Mouse (Mus musculus) left cerebral cortex, postnatal 4 days (tissue): ENCODE measurements around the gene Clns1a. TPM values are rescaled to one million over a fixed set of nuclear protein-coding genes. Genes with fewer than 3 reads are reported as not detected.
A peak's percentile ranks its signal among the peaks of the same experiment; 100 is the strongest.

Experiments used
- DNase-seq: peaks from one replicate; pipeline ENCODE4 v3.0.0-alpha.2; 2022
- intact Hi-C: fragments of 180-260 bp; cut with DNase I; formaldehyde crosslinking; loops from one replicate; pipeline ENCODE4 v1.15.1; 2025
- total RNA-seq, 2 experiments: library from RNA; stranded (reverse); gene quantifications; 2 replicates each; pipeline ENCODE4 v1.2.3; 2021

Gene Clns1a
- total RNA-seq, 2 experiments from 2014 or later = 80.1 to 81.3 TPM

DNA sequence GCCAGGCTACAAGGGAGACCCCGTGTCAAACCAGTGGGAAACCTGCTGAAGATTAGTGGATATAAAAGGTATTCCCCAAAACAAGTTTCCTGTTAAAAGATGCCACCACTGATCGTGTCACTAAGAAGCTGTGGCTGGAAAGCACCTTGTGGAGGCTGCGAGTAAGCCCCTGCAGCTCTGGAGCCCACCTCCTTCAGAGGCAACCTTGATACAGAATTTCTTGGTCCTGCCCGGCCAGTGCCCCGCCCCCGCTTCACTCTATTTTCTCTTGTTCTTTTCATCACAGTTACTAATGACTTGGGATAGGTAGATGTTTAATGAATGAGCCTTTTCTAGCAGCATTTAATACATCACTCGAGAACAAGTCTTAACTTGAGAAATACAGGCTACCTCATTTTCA is 29.6 kb downstream of the Clns1a start:
- intact Hi-C loops = no loop called here
- DNase-seq = no peak

DNA sequence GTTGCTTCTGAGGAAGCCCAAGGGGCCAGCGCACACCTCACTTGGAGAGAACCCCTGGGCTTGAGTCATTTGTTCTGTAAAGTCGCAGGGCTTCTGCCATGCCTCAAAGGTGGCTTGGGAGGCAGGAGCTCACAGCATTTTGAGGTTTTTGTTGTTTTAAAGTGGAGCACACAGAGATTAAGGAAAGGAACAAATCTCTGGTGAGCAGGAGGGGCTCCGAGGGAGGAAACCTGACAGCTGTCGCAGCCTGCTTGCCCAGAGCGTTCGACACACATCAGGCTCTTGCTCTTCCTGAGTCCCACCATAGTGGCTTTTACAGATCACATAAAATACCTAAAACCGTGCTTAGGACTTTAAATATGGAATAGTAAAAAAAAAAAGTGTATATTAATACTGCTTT is 30.3 kb downstream of the Clns1a start:
- intact Hi-C loops = no loop called here
- no peak for DNase-seq

DNA sequence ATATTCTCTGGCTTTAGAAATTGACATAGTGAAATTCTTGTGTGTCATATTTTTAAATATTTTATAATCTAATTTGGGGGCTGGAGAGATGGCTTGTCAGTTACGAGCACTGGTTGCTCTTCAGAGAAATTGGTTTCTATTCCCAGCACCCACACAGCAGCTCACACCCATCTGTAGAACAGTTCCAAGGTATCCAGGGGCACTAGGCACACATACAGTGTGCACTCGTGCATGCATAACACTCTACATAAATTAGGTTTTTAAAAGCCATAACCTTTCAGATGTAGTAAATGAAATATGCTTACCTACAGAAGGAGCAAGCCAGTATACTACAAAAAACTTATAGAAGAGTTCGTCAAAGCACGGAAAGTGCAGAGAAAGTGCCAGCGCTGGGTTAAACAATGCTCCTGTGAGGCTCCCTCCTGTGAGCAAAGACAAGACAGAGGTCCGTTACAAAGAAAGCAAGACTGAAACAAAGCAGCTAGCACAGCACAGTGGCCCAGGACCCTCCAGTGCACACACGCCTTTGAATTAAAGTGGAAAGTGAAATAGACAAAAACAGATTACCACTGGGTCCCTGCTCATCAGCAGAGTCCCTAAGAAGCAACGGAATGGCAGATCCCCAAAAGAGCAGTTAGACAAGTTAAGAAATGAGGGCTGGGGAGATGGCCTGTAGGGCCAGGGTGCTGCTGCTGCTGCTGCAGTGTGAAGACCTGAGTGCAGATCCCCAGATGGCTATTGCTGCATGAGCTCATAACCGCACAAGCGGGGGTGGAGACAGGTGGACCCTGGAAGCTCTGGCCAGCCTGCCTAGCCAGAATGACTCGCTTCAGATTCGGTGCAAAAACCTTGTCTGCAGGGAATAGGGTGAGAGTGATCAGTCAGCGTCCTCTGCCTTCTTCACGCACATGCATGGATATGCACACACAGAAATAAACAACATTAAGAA is 32.5 kb downstream of the Clns1a start:
- intact Hi-C loops = no loop called here
- no peak for DNase-seq

GRCm38 (mm10) chr7:97730427-97730826 is 34.0 kb downstream of the Clns1a start:
- DNase-seq = no peak
- intact Hi-C loops = no loop called here

DNA sequence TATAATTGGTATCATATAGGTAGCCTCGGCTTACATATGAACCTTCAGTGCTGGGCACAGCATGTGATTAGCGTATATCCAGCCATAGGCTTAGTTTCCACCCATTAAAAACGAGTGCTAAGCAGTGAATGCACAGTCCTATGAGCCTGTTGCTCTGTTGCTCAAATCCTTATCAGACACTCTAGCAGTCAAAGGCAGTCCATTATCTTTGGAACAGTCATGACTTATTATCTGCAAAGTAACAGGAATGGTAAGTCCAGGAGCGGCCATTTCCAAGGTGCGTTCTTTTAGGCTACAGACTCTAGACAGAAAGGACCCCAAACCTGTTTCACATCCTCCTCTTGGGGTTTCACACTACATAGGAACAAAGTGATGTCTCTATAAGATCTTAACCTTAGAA is 37.2 kb downstream of the Clns1a start:
- intact Hi-C loops = no loop called here

GRCm38 (mm10) chr7:97735021-97735420 is 38.6 kb downstream of the Clns1a start:
- intact Hi-C loops = no loop called here
- no peak for DNase-seq

More for the DNA sequence above, 37.2 kb downstream of the Clns1a start:
- no peak for DNase-seq

DNA sequence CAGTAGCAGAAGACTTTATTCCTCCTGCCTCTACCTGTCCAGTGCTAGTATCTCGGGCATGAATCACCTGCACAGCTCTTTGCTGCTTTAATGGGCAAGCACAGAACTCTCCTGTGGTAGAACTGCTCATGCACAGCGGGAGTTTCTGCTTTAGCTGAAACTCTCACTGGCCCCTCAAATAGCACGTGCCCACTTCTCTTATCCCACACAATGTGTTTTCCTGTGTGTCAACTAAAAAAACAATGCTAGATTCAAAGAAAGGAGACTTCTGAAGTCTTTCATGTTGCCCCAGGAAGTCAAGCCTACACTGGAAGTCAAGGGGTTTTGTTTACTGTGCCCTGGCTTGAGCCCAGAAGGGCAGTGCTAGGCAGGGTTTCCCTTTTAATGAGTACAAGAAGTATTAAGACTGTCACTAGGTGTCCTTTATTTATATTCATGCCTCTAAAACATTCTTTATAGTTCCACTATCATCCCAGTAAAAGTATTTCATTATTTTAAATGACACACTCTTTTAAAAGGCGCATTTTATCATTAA is 39.5 kb downstream of the Clns1a start:
- intact Hi-C loops = no loop called here
- no peak for DNase-seq

DNA sequence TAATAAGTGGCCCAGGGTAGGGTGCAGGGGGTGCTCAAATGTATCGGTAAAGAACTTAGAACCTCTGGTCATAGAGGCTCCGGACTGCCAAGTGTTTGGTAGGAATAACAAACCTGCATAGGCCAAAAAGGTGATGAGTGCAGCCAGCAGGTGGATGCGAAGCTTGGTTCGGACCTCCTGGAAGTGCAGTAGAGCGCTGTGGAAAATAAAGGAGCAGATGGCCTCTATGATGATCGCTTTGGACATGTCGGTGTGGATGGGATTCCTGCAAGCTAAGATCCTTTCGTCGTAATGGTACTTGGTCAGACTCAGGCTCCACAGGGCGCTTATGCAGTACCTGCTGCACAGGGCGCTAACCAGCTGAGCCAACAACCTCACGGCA is 40.8 kb downstream of the Clns1a start:
- intact Hi-C loops = no loop called here
- DNase-seq = no peak

DNA sequence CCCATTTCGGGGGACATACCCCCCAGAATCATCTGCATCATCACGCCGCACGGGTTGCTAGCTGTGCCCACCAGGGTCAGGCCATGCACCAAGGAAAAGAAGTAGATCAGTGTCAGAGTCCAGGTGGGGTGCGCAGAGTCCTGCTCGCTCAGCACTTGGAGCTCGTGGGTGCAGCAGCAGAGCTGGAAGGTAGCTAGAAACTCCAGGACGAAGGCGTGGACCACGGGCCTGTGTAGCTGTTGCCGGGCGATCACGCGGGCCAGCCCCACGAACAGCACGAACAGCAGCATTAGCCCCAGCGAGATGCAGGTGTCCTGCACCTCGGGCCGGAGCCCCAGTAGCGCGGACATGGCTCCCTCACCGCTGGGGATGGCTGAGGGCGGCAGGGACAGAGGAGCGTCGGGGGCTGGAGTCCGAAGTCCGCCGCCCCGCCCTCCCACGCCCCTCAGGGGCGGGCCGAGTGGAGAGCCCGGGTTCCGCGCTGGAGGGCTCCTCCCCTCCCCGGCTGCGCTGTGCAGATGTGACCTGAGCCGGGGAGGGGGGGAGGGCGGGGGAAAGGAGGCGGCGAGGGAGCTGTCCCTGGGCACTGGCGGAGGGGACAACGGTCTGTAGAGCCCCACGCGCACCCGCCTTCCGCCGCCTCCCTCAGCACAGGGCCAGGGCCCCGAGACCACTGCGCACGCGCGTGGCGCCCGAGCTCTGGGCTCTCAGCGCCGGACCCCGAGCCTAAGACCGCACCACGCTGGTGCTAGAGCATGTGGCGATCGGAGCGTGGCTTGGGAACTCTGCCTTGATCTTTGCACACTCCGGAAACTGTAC is 41.4 kb downstream of the Clns1a start, which contains the start of gene Aqp11:
Gene Aqp11 (minus strand): TSS at position 652 of the 819 bp plus-strand sequence.
- intact Hi-C loops = no loop called here
- peak; percentile 82 for DNase-seq

DNA sequence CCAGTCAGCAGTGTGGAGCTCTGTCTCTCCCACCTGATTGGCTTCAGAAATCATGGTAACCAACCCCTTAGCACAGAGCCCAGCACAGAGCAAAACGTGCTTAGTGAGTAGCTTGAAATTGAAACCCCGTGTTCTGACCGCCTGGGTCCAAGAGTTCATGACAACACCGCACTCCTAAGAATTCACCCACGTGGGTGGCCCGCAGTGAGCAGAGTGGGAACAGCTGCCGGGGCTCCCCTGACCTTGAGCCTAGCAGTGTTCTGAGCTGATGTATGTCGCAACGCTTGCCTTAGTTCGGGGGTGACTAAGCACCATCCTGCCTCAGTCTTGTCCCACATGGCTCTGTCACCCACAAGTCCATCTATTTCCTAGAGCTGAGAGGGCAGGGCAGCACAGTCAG is 44.5 kb downstream of the Clns1a start:
- intact Hi-C loops = loop anchor here (10.0 kb wide), 1 partner anchor 384 kb away; no protein-coding TSS in a partner anchor
- DNase-seq = no peak

- no peak for DNase-seq
- intact Hi-C loops = loop anchor here (10.0 kb wide), 1 partner anchor 383 kb away; no protein-coding TSS in a partner anchor
Observed at GRCm38 (mm10) chr7:97741756-97742291, 45.4 kb downstream of the Clns1a start.

GRCm38 (mm10) chr7:97745299-97745698 is 48.9 kb downstream of the Clns1a start:
- intact Hi-C loops = loop anchor here (10.0 kb wide), 1 partner anchor 380 kb away; no protein-coding TSS in a partner anchor

DNA sequence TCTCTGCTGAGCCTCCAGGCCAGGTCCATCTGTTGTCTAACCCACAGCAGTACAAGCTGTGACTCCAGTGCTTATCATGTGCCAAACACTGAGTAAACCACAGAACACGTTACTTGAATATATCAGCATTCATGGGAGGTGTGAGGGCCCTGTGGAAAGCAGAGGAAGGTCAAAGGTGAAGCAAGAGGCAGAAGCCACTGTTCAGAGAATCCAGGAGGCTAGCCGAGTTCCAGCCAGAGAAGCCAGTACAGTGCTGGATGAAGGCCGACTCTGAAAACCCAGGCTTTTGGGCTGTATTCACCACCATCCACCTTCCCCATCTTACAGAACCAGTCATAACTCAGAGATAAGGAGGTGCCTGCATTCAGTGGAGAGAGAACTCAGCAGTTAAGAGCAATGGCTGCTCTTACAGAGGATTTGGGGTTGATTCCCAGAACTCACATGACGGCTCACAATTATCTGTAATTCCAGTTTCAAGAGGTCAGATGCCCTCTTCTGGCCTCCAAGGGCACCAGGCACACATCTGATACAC is 50.8 kb downstream of the Clns1a start:
- DNase-seq = no peak
- intact Hi-C loops = loop anchor here (10.0 kb wide), 1 partner anchor 378 kb away; no protein-coding TSS in a partner anchor

More at GRCm38 (mm10) chr7:97745299-97745698, 48.9 kb downstream of the Clns1a start:
- DNase-seq = peak; percentile 62

DNA sequence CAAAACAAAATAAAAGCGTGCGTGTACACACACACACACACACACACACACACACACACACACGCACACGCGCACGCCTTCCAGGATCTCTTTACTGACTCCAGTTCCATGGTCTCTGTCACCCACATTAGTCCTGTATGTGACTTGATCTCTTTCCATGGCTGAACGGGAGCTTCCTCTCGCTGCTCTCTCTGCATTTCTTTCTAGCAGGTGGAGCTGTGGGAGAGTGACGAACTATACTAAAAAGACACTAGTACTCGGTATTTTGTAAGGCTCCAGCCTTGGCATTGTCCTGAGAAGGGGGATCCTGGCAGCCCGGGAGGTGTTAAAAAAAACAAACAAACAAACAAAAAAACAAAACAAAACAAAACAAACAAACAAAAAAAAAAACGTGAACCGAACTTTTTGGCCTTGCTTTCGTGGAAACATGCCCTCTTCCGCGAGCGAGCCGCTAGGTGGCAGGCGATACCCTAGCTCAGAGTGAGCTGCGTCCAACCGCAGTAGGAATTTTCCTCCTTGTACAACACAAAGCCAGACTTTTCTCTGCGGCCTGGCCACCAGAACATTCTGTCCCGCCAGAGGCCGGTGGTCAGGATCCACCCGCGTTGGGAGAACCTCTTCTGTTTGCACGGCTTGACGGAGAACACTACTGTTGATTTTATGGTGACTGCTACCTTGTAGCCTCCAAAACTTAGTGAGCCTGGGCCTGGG is 51.5 kb downstream of the Clns1a start:
- peak; percentile 81 for DNase-seq
- intact Hi-C loops = loop anchor here (1.0 to 10.0 kb wide), 2 partner anchors 229 to 377 kb away; no protein-coding TSS in a partner anchor

GRCm38 (mm10) chr7:97748527-97749206 is 52.2 kb downstream of the Clns1a start:
- intact Hi-C loops = loop anchor here (1.0 to 10.0 kb wide), 2 partner anchors 229 to 376 kb away; no protein-coding TSS in a partner anchor
- DNase-seq = no peak

GRCm38 (mm10) chr7:97749207-97750190 is 53.1 kb downstream of the Clns1a start:
- DNase-seq = no peak
- intact Hi-C loops = loop anchor here (5.0 to 10.0 kb wide), 2 partner anchors 93 to 375 kb away; no protein-coding TSS in a partner anchor

- intact Hi-C loops = no loop called here
- DNase-seq = no peak
Observed at GRCm38 (mm10) chr7:97756967-97757881, 60.8 kb downstream of the Clns1a start.
